Mouse (Mus musculus) forebrain, embryonic 10.5 days (tissue): ENCODE measurements around the gene Pabpc4. TPM values are rescaled to one million over a fixed set of nuclear protein-coding genes. Genes with fewer than 3 reads are reported as not detected.
"Not testable (repeated sequence)": the region's sequence is repeated elsewhere in the genome, so short reads cannot be mapped to it uniquely, and the experiment has no call there.

Experiments used
- DNase-seq: peaks from one replicate; pipeline ENCODE4 v3.0.0-alpha.2; 2017; ENCODE audit warnings: low spot score; ENCODE audit errors: extremely low spot score
- H3K27ac ChIP-seq: fragments of 300-500 bp; sonication (generic); 2 replicates; pipeline ENCODE4 v1.5.1; 2016; ENCODE audit warnings: mild to moderate bottlenecking
- H3K27me3 ChIP-seq: fragments of 300-500 bp; sonication (generic); 2 replicates; pipeline ENCODE4 v1.6.1; 2016; ENCODE audit warnings: mild to moderate bottlenecking; ENCODE audit not compliant: poor library complexity, severe bottlenecking
- H3K36me3 ChIP-seq: fragments of 300-500 bp; sonication (generic); replicated peaks from 2 replicates; pipeline ENCODE4 v1.6.1; 2016; ENCODE audit warnings: mild to moderate bottlenecking, moderate library complexity
- H3K4me1 ChIP-seq: fragments of 300-500 bp; sonication (generic); 2 replicates; pipeline ENCODE4 v1.6.1; 2016
- H3K4me3 ChIP-seq: fragments of 300-500 bp; sonication (generic); 2 replicates; pipeline ENCODE4 v1.5.1; 2016; ENCODE audit warnings: mild to moderate bottlenecking, moderate library complexity
- H3K9me3 ChIP-seq: fragments of 300-500 bp; sonication (generic); 2 replicates; pipeline ENCODE4 v1.6.1; 2016; ENCODE audit warnings: mild to moderate bottlenecking, moderate library complexity
- WGBS: fragments of 180-500 bp; shearing (Covaris S2); methylation state at CpG from one replicate; pipeline ENCODE4 v1.1.7; 2016; 5-methylcytosine and 5-hydroxymethylcytosine counted together
- polyA plus RNA-seq: library from polyadenylated mRNA; unstranded; fragments of >200 nt; fragmentation: Nextera tagmentation; extraction: Ambion mirVana; gene quantifications from 2 replicates; pipeline ENCODE4 v1.2.1, GENCODE M21; 2016

The Pabpc4 gene
- polyA plus RNA-seq, 1 experiment from 2014 or later: 57.9 TPM

DNA sequence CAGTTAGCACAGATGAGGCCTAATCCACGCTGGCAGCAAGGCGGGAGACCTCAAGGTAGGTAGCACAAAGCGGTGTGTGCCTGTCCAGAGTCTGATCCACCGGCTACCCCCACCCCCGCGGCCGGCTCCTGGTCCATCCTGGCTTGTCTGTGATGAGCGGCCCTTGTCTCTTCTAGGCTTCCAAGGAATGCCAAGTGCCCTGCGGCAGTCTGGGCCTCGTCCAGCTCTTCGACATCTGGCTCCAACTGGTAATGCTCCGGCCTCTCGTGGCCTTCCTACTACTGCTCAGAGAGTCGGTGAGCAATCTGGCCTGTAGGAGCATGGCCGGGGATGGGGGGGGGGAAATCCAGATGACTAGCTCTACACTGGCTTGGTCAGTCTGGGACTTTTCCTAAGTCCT is 32.9 kb downstream of the Pabpc4 start:
- not testable (repeated sequence) for H3K27me3 ChIP-seq, H3K4me1 ChIP-seq, H3K4me3 ChIP-seq, H3K27ac ChIP-seq, H3K9me3 ChIP-seq, DNase-seq
- H3K36me3 ChIP-seq: peaks cover 99% of the 10 kb centered on the region
- WGBS: 91% methylated on average over 15 of the region's 15 CpGs

DNA sequence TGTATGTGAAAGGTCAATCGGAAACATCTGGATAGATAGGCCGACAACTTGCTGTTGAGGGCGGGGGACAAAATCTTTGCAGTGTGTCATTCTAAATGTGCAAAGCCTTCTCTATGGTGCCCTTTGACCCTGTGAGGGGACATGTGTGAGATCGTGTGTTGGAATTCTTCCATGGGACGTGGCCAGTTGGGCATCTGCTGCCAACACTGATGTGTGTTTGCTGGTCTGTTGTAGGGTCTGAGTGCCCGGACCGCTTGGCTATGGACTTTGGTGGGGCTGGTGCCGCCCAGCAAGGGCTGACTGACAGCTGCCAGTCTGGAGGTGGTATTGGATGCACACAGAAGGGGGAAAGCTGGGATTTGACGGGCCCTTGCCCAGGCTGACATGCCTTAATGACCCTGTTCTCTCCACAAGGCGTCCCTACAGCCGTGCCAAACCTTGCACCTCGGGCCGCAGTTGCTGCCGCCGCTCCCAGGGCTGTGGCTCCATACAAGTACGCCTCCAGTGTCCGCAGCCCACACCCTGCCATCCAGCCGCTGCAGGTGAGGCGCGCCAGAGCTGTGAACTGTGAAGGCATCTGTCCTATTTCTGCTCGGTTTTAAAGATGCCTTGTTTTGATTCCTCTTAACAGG is 33.5 kb downstream of the Pabpc4 start:
- WGBS: 90% methylated on average over 21 of the region's 21 CpGs
- Histone ChIP-seq H3K36me3 (peaks cover 100% of the 10 kb centered on the region), H3K27ac (no peak overlapping the region), H3K4me1 (no peaks in the 10 kb centered on the region), H3K4me3 (no peak overlapping the region), H3K9me3 (no peaks in the 10 kb centered on the region), H3K27me3 (no peaks in the 10 kb centered on the region)
- no peak for DNase-seq

DNA sequence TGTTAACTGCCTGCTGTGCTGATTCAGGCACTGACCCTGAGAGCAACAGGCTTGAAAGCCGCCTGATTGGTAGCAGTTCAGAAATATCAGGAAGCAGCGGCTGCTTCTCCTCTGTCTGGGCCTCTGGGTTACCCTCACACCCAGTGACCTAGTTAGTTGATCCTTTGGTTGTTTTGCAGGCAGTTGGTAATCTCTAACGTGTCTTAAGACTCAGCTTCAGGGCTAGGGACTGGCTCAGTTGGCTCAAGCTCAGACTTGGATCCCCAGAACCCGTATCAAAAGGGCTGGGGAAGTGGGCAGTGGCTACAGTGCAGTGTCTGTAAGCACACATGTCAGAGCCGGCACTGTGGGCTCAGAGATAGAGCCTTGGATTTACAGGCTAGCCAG is 34.0 kb downstream of the Pabpc4 start:
- H3K4me1 ChIP-seq: no peaks in the 10 kb centered on the region
- no peak overlapping the region for H3K4me3 ChIP-seq
- no peak for DNase-seq
- no peak overlapping the region for H3K27ac ChIP-seq
- H3K9me3 ChIP-seq: no peaks in the 10 kb centered on the region
- WGBS: 93% methylated on average over 5 of the region's 5 CpGs
- no peaks in the 10 kb centered on the region for H3K27me3 ChIP-seq
- H3K36me3 ChIP-seq: peaks cover 100% of the 10 kb centered on the region

DNA sequence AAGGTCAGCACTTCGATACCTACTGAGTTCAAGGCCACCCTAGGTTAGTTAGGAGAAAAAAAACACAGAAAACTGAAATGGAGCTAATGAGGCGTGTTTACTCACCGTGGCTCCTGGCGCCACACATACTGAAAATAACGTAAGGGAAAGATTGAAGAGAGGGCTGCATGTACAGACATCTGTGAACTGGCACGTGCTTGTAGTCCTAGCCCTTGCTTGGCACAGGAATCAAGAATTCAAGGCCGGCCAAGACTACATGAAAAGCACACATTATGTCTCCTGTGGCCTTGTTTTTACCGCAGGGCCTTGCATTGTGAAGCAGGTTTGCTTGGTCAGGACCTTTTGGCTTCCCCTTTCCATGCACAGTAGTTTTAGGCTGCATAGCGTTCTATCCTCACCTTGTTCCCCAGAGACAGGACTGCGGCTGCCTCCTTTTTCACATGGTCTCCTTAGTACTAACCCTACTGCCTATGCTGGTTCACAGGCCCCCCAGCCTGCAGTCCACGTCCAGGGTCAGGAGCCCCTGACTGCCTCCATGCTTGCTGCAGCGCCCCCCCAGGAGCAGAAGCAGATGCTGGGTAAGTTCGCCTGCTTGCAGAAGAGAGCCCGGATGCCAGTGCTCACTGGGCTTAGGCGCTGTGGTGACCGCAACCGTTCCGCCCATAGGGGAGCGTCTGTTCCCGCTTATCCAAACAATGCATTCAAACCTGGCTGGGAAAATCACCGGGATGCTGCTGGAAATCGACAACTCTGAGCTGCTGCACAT is 35.2 kb downstream of the Pabpc4 start:
- Histone ChIP-seq H3K27ac (no peak overlapping the region), H3K4me3 (no peak overlapping the region), H3K9me3 (no peaks in the 10 kb centered on the region), H3K4me1 (no peaks in the 10 kb centered on the region), H3K36me3 (peaks cover 100% of the 10 kb centered on the region), H3K27me3 (no peaks in the 10 kb centered on the region)
- WGBS: 92% methylated on average over 22 of the region's 22 CpGs
- no peak for DNase-seq

DNA sequence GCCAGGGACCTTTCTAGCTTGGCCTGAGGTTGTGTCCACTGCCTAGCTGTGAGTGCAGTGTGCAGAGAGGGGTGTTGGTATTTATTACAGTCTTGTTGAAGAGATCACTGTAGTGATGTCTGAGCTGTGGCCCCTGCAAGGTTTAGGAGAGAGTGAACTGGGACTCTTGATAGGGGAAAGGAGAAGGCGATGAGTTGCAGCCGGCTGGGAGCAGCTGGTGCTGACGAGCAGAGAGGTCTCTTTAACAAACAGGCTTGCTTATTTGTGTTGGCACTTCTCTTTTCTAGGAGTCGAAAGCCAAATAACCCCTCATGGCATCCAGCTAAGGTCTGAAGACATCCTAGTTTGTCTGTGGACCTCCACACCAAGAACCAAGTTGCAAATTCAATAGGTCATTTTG is 36.1 kb downstream of the Pabpc4 start:
- DNase-seq: no peak
- Histone ChIP-seq H3K36me3 (peaks cover 100% of the 10 kb centered on the region), H3K27me3 (no peaks in the 10 kb centered on the region), H3K4me1 (no peaks in the 10 kb centered on the region), H3K9me3 (no peaks in the 10 kb centered on the region), H3K4me3 (no peak overlapping the region), H3K27ac (no peak overlapping the region)
- 95% methylated on average over 4 of the region's 4 CpGs for WGBS

DNA sequence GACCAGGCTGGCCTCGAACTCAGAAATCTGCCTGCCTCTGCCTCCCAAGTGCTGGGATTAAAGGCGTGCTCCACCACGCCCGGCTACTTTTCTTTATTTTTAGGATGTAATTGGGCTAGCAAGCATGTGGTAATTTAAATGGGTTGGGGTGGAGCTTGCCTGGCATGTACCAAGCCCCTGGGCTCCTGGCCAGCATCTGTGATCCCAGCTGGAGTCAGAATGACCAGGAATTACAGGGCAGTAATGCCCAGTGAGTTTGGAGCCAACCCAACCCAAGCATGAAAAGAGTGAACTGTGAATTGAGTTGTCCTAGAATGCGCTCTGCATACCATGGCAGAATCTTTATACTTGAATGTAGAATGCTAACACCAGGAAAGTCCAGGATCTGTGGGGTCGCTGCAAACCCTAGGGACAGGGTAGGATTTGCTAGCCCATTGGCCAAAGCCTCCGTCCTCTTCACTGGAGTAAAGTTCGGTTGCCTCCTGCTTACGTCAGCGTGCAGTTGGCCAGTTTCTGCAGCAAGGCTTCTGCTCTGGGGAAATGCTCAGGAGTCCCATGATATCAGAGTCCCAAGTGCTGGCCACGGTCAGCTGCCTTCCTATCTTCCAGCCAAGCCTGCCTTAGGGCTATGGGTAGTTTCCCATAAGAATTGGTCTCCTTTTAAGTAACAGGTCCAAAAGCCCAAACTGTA is 37.0 kb downstream of the Pabpc4 start:
- H3K4me1 ChIP-seq: no peaks in the 10 kb centered on the region
- H3K27ac ChIP-seq: no peak overlapping the region
- H3K4me3 ChIP-seq: no peak overlapping the region
- no peak for DNase-seq
- whole genome bisulfite sequencing: 95% methylated on average over 11 of the region's 11 CpGs
- H3K9me3 ChIP-seq: peaks cover 4% of the 10 kb centered on the region; the same call in 1 of the 2 replicates
- H3K36me3 ChIP-seq: peaks cover 100% of the 10 kb centered on the region
- H3K27me3 ChIP-seq: no peaks in the 10 kb centered on the region

DNA sequence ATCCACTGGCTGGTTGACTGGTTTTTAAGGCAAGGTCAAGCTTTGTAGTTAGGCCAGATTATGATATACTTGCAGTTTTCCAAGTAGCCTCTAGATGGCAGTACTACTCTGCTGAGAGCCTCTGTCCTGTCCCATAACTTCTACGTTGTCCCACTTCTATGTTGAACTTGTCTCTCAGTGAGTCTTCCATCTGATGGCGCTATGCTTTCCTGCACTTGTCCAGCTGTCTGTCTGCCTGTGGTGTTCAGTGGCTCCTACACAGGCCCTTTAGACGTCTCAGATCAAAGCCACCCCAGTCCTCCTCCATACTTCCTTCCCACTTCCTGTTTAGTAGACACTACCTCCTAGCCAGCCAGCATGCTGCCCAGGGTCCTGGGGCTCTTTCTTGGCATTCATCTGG is 43.6 kb downstream of the Pabpc4 start:
- Histone ChIP-seq H3K4me3 (no peak overlapping the region), H3K4me1 (no peaks in the 10 kb centered on the region), H3K9me3 (peaks cover 4% of the 10 kb centered on the region; the same call in 1 of the 2 replicates), H3K27me3 (no peaks in the 10 kb centered on the region), H3K27ac (no peak overlapping the region), H3K36me3 (peaks cover 54% of the 10 kb centered on the region)
- 43% methylated on average over 3 of the region's 3 CpGs for WGBS
- DNase-seq: peak; percentile 29

DNA sequence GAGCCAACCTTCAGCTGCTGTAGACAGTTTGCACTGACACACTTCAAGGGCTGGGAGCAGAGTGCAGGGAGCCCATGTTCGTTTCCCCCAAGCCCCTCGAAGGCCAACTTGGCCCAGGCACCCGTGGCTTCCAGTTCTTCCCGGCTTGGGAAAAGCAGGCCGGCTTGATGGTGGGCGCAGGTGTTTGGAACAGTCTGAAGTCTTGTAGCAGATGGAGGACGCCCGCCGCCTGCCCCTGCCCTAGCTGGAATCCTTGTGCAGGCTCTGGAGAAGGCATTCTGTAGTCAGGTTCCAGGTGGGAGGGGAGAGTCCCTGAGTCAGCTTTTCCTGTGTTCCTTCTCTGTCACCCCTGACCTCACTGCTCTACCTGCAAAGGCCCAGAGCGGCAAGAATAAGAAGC is 44.8 kb downstream of the Pabpc4 start:
- Histone ChIP-seq H3K4me1 (no peaks in the 10 kb centered on the region), H3K27me3 (no peaks in the 10 kb centered on the region), H3K9me3 (peaks cover 4% of the 10 kb centered on the region; the same call in 1 of the 2 replicates), H3K27ac (no peak overlapping the region), H3K36me3 (peaks cover 47% of the 10 kb centered on the region), H3K4me3 (no peak overlapping the region)
- DNase-seq: no peak
- WGBS: 93% methylated on average over 10 of the region's 10 CpGs

DNA sequence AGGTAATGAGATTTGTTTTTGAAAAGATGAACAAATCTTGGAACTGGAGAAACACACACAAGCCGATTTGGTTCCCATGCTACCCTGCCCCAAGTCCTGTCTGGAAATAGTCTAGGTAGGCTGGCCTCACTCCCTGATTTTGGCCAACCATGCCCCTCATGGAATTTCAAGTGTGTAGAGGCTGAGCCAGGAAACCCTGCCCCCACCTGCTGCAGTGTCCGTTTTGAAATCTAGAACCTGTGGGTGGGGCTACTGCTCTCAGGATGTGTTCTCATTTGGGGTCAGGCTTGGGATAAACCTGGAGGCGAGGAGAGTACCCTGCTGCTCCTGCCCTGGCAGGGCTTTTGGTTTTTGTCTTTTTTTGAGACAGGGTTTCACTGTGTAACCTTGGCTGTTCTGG is 46.1 kb downstream of the Pabpc4 start:
- H3K27me3 ChIP-seq: no peaks in the 10 kb centered on the region
- H3K27ac ChIP-seq: no peak overlapping the region
- DNase-seq: no peak
- no peak overlapping the region for H3K4me3 ChIP-seq
- H3K36me3 ChIP-seq: peaks cover 34% of the 10 kb centered on the region
- no peaks in the 10 kb centered on the region; the same call in 1 of the 2 replicates for H3K4me1 ChIP-seq
- H3K9me3 ChIP-seq: peaks cover 4% of the 10 kb centered on the region; the same call in 1 of the 2 replicates
- 57% methylated on average over 3 of the region's 3 CpGs for WGBS

DNA sequence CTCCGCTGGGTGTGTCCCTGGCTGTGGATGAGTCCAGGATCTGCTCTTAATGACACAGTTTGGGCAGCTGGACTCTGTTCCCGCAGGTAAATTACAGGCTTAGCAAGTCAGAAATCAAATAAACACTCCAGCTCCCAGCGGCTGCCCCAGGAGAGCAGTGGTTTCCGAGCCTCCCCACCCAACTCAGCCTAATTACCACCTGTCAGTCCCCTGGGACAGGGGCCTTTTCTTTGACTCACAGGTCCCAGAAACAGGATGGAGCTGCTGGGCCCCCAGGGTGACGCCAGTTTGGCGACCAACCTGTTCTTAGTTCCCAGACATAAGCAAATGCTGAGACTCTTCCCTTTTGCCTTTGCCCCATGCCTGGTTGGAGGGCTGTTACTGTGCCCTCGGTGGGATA is 49.7 kb downstream of the Pabpc4 start:
- Histone ChIP-seq H3K9me3 (no peaks in the 10 kb centered on the region), H3K27ac (no peak overlapping the region), H3K27me3 (no peaks in the 10 kb centered on the region), H3K36me3 (peaks cover 9% of the 10 kb centered on the region), H3K4me3 (no peak overlapping the region), H3K4me1 (no peaks in the 10 kb centered on the region; the same call in 1 of the 2 replicates)
- DNase-seq: no peak
- 81% methylated on average over 7 of the region's 7 CpGs for WGBS

DNA sequence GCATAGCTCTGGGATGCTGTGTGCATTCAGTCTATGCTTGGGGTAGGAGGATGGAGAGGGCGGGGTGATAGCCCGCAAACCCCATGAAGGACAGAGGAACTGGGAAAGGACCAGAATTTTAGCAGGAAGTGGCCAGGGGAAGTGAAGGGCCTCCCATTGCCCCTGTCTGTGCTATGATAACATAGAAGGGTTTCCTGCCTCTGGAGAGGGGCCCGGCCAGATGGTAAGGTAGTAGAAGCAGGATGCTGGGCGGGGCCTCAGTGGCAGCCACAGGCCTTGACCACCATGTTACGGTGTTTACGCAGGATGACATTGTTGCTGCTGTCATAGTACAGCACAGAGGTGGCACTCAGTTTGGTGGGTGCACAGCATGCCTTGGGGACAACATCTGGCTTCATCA is 50.9 kb downstream of the Pabpc4 start:
- H3K27me3 ChIP-seq: no peaks in the 10 kb centered on the region
- H3K4me1 ChIP-seq: no peaks in the 10 kb centered on the region; the same call in 1 of the 2 replicates
- peaks cover 4% of the 10 kb centered on the region for H3K36me3 ChIP-seq
- no peak overlapping the region for H3K27ac ChIP-seq
- DNase-seq: no peak
- no peaks in the 10 kb centered on the region for H3K9me3 ChIP-seq
- no peak overlapping the region for H3K4me3 ChIP-seq
- WGBS: 91% methylated on average over 6 of the region's 6 CpGs

DNA sequence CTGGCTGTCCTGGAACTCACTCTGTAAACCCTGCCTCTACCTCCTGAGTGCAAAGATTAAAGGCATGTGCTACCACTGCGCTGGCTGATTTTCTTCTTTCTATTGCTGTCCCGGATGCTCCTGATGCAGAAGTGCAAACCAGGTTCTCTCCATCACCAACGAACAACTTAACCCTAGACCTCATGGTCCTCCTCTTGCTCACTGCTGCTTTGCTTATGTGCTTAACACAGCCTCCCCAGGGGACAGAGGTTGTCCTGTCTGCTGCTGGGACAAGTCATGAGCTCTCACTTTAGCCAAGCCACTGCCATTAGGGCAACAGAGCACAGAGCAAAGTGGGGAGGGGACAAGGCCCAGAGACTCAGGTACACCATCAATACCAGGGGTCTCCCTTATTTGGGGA is 52.3 kb downstream of the Pabpc4 start:
- Histone ChIP-seq H3K4me1 (no peaks in the 10 kb centered on the region; the same call in 1 of the 2 replicates), H3K9me3 (no peaks in the 10 kb centered on the region), H3K27ac (no peak overlapping the region), H3K27me3 (no peaks in the 10 kb centered on the region), H3K4me3 (no peak overlapping the region), H3K36me3 (peaks cover 4% of the 10 kb centered on the region)
- 78% methylated on average over 3 of the region's 3 CpGs for WGBS
- no peak for DNase-seq

DNA sequence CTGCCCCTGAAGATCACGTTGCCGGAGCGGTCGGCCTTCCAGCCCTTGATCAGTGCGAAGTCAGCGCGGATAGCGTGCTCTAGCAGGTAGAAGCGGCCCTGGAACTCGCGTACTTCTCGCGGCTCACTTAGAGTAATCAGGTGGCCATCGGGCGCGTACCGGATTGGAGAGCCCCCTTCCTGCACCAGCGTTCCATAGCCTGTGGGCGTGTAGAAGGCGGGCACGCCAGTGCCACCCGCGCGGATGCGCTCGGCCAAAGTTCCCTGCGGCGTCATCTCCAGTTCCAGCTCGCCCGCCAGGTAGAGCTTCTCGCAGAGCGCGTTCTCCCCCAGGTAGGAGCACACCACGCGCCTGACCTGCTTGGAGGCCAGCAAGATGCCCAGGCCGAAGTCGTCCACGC is 60.8 kb downstream of the Pabpc4 start:
- not testable (repeated sequence) for H3K27ac ChIP-seq, H3K9me3 ChIP-seq, DNase-seq, H3K36me3 ChIP-seq
- WGBS: 24% methylated on average over 22 of the region's 38 CpGs
- H3K4me1 ChIP-seq: peaks cover 18% of the 10 kb centered on the region
- H3K27me3 ChIP-seq: peaks cover 47% of the 10 kb centered on the region
- H3K4me3 ChIP-seq: peak overlapping the region; percentile 41
